Mouse (Mus musculus) heart, adult 2 months (tissue): ENCODE data around the gene Hoxd11.

ENCODE experiments used
- CTCF ChIP-seq: fragments of 200-600 bp; IDR thresholded peaks from 2 replicates; pipeline ENCODE4 v1.8.1; 2022; ENCODE audit warnings: antibody characterized with exemption, mild to moderate bottlenecking, moderate library complexity
- POLR2A ChIP-seq: fragments of 200-500 bp; IDR thresholded peaks from 2 replicates; pipeline ENCODE4 v1.6.1; 2011; ENCODE audit warnings: mild to moderate bottlenecking, low read depth, low read length, control low read depth; ENCODE audit not compliant: insufficient read depth

DNA sequence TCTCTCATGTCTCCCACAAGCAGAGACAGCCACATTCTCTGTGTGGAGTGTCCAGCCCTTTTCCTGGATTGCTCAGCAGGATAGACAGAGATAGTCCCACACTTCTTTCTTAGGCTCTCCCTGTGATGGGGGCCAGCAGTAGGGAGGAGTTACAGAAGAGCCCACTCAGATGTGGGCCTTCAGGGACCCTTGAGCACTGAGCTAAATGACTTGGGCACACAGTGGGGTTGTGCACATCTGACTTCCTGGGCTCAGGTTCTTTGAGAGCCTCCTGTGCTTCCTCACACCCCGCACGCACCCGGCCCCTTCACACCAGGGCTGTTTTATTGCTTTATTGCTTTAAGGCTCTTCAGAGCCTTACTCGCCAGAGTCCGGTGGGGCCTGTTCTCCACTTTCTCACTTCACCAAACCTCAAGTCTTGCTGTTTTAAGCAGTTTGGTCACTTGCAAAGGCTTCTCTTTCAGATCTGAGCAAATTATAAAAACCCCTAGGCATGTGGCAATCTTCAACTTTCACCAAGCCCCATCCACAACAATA lies 41.7 kb downstream of the Hoxd11 start:
- TF ChIP-seq CTCF (no peak), POLR2A (no peak)
